Mouse (Mus musculus) c-Kit-positive CD71-negative TER-119-negative erythroid progenitor cells, embryonic 14.5 days (primary cell): ENCODE data around the gene 4933415A04Rik.

Experiments used
- DNase-seq: peaks from one replicate; pipeline ENCODE4 v3.0.0-alpha.2; 2013; ENCODE audit warnings: low read depth

4933415A04Rik gene

DNA sequence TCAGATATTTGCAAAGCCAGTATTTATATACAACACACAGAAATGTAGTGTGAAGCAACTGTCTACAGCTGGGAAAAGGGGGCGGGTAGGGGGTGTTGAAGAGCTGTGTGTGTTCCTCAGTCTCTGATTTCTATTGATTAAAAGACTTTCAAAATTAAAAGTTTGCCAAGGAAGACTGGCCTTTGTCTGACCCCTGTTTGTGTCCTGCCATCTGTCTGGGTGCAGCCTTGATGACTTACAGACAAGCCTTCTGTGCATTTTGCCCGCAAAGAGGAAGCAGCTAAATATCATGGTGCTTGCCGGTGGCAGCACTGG is 11.8 kb upstream of the 4933415A04Rik start:
- peak; percentile 33 for DNase-seq

DNA sequence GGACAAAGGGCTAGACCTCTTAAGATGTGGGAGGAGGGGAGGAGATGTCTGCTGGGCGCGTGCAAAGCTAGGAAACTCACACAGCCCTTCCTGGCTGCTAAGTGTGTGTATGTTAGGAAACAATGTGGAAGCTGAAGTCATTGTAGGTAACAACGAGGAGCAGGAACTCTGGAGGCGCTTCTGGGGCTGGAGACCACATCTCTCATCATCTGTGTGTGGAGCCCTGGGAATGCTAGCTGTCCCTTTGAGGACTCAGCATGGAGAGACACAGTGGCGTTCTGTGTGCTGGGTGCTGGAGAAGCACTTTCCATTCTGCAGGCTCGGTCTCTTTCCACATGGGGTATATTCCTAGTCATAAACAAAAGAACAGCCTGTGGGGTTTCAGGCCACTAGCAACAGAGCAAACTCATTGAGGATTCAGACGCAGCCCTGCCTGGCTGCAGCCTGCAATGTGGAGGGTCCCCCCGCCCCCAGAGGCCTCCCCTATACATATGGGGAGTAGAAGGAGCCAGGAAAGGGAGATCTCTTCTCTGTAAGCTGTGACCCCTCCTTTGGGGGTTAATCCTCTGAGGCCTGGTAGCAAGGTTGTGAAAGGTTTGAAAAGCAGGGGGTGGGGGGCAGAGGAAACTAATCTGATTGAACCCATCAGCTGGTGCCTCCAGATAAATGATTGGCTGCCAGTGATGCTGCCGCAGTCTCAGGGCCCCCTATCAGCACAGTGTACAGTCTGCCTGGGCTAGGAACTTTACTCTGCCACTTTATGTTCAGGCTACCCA is 11.3 kb upstream of the 4933415A04Rik start:
- no peak for DNase-seq

DNA sequence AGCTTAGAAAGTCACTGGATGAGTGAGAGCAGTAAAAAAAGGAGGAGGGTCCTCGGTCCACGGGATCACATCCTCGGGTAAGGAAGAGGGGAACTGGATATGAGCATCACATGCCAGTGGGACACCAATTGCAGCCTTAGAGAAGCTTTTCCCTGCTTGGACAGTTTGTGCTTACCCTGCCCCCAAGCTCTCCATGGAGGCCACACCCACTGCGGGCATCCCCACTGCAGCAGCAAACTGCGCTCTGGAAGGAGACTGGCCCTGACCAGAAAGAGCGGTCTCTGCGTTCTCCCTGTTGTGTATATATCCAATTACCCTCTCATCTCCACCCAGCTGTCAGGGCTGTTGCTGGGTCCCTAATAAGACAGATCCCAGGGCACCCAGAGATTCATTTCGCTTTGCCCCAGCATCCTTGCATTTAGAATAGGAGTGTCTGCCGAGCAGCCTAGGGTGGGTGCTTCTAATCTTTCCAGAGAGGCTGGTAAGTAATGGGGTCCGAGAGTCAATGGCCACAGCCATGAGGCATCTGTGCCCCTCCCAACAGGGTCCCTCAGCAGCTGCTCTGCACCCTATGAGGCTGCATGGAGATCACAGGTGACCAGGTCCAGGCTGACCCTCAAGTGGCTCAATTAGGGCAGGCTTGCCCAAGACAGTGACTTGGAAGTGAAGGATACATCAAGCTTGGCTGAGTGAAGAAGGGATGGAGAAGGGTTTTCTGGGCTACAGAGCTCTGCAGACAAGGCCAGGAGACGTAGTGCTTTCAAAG is 8.9 kb upstream of the 4933415A04Rik start:
- no peak for DNase-seq

DNA sequence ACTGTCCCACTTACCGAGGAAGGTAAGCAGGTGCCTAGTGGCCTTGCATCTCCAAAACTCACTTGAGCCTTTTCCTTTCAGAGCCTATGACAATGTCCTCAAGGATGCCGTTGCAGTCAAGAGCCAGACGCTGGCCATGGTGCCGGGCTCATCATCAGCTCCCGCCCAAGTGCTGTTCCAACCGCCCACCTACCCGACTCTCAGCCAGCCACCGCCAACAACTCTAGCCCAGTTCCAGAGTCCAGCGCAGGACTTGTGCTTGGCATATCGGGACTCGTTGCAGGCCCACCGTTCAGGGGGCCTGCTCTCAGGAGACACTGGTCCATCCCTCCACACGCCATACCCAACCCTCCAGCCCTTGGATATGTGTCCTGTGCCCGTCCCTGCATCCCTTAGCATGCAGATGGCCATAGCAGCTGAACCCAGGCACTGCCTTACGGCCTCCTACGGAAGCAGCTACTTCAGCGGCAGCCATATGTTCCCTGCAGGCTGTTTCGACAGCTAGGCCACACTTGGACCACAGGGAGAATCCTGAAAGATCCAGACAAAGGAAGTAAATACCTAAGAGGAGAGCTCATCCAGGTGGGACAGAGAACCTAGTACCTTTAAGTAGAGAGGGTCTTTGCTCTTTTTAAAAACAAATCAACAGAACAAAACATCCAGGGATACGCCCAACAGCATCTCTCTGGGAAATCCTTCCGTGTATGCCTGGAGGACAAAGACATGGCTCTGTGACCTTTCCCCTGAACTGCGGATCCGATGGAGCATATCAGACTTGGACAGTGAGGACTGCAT is 1.4 kb upstream of the 4933415A04Rik start:
- no peak for DNase-seq

DNA sequence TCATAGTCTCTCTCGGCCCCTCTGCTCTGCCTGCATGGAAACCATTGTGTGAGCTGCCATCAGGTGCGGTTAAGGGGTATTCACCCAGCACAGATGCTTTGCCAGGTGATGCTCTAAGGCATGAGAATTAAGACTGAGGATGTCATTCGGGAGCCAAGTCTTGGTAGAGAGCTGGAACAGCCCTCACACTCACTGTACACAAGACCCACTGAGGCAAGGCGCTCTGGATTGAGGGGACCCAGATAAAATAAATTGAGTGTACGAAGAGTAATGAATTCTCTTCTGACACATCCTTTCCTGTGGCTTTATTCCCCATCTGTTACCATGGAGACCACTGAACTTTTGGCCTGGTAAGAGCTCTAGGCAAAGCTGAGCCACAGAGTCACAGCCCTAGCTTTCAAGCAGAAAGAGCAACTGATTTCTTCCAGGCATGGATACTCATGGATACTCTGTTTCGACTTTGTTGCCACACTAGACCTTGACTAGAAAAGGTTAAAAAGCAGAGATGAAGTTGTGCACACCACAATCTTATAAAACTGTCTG is 2.8 kb downstream of the 4933415A04Rik start:
- no peak for DNase-seq

DNA sequence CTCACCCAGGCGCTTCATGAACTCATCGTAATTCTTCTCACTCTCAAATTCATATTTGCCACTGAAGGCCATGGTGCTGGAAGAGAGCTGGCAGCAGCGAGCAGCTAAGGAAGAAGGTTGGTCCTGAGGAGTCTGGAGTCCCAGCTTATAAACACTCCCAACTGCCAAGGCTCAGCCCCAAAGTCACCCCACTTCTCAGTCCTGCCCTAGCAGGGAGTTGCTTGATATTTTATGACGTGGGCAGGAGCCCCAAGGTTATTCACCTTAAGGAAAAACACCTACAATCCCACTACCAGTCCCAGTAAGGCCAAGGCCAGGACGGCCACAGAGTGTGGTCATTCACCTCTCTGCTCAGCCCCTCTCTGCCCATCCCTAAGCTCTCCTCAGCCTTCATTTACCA is 14.6 kb downstream of the 4933415A04Rik start, which contains the start of gene Fabp6:
Fabp6 (minus strand) TSS at position 101 of the 400 bp plus-strand sequence.
- DNase-seq = no peak

DNA sequence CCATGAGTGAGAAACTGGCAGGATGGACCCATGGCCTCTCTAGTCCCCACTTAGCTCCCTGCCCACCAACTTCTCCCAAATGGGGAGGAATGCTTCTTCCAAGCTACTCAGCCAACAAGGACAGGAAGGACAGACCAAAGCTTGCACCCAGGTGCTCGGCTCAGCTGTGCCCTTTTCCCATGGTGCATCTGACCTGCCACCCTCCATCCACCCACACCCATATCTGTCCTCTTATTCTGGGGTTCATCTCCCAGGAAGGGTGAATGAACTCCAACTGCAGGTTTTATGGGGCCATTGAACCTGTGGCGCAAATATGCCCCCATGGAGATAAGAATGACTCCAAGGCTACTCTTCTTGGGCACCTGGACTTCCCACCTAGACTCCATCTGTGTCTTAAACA is 17.4 kb downstream of the 4933415A04Rik start:
- DNase-seq = no peak

DNA sequence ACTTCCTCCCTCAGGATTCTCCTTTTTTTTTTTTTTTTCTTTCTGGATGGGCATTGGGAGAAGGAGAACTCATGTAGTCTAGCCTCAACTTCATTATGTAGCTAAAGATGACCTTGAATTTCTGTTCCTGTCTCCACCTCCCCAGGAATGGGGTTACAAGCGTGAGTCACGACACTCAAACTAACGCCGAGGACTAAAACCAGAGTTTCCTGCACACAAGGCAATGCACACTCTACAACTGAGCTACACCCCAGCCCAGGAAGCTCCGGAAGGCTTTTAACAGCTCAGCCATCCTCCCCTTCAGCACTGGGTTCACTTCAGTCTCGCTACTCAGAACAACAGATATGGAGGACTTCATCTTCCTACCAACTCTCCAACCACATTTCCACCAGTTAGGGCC is 18.1 kb downstream of the 4933415A04Rik start:
- DNase-seq = no peak

DNA sequence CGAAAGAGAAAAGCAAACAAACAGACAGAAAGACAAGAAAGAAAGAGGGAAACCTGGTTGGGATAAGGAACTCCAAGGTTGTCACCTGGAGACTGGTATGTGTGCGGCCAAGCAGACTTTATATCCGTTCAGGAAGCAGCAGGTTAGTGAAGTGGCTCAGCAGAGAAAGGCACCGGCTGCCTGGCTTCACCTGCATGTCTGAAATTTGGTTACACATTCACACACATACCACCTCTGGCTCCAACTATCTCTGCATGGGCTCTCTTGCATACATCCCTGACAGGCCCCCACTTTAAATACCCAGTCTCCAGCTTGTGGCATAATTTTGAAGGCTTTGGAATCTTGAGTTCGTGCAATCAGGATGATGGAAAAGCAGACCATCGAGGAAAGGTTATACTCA is 19.0 kb downstream of the 4933415A04Rik start:
- DNase-seq = no peak

DNA sequence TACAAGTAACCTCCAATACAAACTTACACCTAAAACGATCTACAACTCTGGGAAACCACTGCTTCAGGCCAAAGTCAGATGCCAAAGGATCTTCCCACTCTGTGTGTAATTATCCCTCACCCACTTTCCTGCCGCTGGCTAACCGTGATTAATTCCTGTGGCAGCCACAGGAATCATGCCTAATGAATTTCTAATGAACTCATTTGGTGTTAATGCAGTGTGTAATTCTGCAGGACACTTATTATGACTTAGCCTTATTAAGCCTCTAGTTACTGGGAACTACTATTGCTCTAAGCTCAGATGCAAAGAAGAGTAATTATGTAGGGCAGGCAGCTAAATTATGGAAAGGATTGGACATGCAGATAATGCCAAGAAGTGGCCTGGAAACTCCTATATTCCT is 21.6 kb downstream of the 4933415A04Rik start:
- DNase-seq = no peak

DNA sequence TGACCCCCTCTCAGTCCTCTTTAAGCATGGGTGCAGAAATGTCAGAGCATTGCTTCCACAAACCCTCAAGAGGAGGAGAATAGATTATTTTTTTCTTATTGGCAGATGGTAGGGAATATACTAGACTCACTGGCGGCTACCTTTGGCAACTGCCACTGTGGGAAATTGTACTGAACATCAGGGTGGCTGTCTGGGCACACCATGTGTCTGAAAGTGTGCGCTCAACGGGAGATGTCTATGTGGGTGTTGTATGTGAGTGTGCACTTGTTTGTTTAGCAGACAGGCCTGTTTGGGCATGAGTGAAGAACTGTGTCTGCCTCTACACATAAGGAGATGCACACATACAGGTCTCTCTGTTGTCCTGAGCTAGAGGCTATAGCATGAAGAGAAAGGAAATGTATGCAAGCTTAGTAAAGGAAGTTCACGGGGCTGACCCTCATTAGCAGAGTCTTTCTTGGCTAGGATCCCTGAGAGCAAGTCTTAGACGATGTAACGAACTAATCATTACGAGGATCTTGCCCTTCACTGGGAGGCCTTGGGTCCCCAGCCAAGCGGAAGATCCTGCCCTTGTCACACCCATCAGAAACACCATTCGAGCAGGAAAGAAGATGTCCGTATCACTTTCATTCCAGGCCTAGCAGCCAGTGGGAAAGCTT is 23.3 kb downstream of the 4933415A04Rik start:
- no peak for DNase-seq

DNA sequence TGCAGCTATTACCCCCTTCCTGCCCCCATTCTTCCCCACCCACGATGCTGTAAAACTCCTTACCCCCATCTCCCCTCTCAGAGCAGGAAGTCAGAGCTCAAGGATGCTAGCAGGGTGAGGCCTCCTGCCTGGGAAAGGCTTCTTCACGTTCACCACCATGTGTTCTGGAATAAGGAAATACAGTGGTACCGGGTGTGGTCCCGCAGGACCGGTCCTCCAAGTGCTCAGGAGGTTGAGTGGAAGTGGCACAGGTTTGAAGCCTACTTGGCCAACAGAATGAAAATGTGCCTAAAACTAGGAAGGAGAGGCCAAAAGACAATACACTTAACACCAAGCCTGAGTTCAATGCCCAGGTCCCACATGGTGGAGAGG is 23.8 kb downstream of the 4933415A04Rik start:
- no peak for DNase-seq

DNA sequence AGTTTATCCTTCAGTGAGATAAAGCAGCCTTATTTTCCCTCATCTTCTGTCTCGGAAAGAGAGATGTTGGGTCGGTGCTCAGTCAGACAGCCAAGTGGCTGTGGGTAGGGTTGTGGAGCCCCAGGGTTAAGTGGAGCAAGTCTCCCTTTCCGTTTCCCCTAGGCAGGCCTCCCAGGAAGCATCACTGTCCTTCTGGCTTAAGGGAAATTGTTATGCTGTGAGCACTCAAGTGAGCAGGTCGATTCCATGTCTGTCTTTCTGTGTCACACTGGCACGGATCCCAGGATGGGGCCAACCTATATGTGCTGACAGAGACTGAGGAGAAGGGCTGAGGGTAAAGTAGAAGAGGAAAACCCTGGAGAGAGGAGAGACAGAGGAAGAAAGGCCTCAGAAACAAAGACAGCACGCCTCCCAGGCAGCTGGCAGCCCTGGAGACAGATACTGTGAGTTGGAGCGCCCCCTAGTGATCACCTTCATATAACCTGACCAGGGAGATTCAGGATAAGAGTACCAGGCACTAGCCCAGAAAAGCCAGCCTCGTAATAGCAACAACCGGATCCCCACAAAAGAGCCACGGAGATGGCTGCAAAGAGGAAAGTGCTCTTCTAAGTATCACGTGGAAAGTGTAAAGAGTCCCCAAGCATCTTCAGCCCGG is 26.1 kb downstream of the 4933415A04Rik start:
- DNase-seq = peak; percentile 74

DNA sequence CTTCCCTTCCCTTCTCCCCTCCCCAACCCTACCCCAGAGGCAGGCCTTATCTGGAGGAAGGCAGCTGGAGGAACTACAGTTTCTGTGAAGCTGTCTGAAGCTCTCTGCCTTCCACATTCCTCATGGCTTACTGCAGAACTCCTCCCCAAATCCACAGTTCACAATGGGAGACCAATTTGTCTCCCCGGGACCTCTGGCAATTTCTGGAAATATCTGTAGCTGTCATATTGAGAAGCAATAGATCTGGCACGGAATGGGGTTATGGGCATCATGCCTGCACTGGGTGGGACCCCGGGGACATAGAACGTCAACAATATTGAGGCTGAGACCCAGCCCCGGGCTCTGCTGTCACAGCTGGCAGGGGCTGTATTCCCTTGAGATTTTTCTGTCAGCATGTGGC is 31.1 kb downstream of the 4933415A04Rik start:
- no peak for DNase-seq

DNA sequence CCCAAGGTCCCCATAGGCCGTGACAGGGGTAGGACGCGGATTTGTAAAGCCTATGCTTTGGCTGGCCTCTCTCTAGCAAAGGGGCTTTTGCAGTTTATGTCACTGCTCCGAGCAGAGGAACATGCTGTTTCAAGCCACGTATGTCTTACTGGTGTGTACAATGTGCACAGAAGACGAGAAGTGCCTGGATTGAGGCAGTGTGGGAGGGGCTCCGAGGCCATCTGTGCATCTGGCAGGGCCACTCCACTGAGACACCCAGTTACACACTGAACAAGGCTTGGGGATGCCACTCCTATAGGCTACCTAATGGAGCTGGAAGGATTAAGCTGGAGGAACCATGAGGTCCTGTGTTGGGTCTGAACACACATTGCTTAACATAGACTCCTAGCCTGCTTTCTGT is 31.6 kb downstream of the 4933415A04Rik start:
- DNase-seq = no peak

DNA sequence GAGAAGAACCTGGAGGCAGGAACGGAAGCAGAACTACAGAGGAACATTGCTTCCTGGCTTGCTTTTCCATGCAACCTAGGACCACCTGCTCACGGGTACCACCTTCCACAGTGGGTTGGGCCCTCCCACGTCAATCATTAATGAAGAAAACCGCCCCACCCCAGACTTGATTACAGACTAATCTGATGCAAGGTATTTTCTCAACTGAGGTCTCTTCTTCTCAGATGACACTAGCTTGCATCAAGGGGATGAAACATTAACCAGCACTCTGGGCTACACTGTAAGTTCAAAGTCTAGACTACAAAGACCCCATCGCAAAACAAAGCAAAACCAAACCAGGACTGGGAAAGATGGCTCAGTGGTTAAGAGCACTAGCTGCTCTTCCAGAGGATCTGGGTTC is 34.9 kb downstream of the 4933415A04Rik start:
- no peak for DNase-seq

DNA sequence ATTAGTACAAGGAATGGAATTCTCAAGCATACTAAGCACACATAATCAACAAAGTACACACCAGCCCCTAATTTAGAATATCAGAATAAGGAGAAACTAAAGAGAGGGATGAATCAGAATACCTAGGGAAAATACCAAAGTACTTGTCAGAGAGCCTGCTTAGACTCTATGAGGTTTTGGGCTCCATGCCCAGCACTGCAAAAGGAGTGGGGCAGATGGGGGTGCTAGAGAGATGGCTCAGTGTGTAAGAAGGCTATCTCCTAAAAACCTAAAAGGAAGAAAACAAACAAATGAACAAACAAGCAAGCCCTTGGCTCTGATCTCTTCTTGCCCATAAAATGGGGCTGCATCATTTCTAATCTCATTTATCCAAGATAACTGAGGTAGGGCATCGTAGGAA is 37.5 kb downstream of the 4933415A04Rik start:
- no peak for DNase-seq

DNA sequence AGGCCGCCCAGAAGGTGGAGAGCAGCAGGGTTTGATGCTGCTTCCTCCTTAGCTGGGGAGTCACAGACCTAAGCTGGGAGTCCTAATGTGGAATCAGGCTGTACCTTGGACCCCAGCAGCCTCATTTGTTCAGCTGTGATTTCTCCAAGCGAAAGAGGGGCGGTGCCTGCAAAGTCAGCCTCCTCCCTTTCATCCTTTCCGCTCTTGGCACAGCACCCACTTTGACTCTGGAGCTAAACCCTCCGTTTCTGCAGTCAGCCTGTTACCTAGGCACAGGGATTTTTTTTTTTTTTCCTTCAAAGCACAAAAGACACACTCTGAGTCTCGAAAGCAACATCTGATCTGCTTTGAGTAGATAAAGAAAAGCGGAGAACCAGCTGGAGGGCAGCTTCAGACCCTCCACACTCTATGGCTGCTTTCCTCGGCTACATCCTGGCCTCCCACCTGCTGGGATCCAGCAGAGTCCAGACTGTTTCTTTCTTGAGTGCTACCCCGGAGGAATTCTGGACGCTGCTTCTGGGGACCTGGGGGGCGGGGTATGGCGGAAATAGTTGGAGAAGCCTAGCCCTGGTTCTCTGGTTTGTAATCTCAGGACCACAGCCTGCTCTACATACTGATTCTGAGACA is 39.6 kb downstream of the 4933415A04Rik start:
- no peak for DNase-seq

DNA sequence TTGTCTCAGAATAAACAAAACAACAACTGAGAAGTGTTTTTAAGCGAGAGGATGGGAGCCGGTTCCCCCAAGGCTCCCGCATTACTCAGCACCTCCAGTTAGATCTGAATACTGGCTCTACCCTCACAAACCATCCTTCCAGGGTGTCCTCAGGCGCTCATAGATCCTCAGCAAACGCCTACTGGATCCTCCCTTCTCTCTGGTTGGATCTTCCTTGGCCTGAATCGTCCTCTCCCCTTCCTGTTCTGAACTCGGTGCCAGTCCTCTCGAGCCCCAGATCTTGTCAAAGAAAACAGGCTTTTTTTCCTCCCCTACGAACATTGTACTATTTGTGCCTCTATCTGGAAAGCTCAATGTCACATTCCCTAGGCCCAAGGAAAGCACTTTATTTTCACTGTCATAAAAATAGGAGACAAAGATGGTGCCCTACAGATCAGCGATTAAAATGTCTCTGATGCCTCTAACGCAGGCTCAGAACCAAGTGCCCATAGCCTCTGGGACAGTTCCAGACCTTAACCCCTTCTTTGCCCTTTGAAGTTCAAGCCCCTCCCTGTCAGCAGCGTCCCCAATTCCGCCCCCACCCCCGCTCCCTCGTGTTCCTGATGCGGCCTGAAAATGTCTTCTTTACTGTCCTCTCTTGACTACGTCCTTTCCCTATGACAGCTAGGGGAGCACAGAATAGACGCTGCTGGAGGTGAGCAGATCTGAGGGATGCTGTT is 40.2 kb downstream of the 4933415A04Rik start:
- DNase-seq = no peak

DNA sequence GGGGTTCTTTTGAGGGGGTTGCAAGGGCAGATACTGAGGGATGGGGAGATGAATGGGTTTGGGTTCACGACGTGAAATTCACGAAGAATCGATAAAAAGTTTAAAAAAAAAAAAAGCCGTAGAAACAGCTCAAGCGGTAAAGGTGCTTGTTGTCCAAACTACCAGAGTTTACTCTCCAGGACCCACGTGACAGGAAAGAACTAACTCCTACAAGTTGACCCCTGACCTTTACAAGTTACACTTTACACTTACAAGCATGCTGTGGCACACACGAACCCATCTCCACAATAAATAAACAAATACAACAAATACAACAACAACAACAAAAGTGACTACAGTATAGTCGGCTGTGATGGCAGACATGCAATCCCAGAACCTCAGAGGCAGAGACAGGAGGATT is 44.8 kb downstream of the 4933415A04Rik start:
- DNase-seq = no peak
